Mouse (Mus musculus) brain, embryonic 18.5 days (tissue): ENCODE measurements around the gene Cblb.

ENCODE experiments used
- DNase-seq: peaks from one replicate; pipeline ENCODE4 v3.0.0-alpha.2; 2012; ENCODE audit warnings: low read depth, low spot score

Cblb gene

DNA sequence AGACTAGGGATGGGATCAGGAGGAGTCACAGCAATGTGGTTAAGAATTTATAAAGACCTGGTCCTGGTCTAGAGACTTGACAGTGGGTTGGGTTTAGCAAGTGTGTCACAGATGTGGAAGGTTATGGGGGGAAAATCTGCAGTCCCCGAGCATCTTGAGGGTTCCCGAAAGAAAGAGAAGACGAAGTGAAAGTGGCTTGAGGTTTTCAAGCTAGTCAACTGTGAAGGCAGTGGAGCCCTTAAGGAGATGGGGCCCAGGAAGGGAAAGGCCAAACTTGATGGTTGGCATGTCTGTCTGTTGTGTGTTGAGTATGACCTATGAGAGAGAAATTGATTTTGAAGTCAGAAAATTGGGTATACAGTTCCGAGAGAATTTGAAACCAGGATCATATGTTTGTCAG is 7.3 kb downstream of the Cblb start:
- DNase-seq = no peak

DNA sequence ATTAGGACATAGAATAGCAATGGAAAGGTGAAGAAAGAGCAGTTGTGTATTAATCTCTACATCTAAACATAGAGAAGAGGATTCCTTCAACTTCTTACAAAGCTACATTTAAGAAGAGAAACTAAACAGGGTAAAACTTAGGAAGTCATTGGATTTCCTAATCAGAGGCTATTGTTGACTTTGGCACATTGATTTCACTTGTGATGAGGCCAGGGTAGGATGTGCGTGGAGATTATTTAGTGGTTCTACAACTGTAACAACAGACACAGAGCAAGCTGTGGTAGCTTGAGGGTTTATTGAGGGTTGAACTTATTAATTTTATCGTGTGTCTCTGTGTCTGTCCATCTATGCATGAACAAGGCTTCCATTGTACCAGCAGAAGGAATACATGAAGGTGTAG is 7.8 kb downstream of the Cblb start:
- no peak for DNase-seq

DNA sequence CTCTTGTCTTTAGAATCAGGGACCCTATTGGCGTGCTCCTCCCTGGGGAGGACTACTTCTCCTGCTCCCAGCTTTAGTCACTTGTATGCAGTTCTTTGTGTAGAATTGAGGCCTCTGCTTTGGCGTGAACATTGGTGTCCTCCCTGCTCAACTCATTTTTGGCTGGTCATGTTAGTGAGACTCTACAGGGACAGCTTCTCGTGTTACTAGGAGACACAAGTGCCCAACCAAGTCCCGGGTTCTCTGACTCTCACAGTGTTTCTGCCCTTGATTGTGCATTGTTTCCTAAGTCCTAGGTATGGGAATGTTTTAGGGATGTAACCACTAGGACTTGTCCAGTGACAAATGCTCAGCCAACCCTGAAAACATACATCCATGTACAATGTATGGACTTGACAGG is 9.9 kb downstream of the Cblb start:
- DNase-seq = no peak

DNA sequence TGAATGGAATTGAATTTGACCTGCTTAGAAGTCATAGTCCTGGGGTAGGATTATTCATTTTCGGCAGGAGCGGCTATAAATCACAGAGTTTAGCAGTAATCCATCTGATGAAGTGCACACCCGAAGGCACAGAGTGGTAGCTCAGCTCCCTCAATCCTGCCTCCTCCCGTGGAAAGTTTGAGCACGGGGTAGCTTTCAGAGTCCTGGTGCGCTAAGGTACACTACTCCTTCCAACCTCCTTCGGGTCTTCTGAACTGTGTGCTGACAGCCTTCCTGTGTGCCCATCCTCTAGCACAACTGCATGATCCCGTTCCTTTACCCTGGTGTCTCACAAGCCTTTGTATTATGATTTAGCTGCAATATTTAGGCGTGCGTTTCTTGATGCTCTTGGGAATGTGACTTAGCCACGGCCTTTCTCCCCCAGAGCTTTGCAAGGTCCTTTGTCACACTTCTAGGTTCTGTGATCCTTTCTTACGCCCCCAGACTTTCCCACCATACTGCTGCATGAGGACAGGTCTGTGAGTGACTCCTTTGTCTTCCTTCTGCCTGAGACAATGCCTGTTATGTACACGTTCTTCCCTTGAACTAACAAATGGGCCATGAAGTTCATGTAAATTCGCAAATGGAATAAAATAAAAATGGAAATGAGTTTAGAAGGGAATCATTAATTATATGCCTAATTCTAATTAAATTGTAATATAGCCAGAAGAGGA is 11.8 kb downstream of the Cblb start:
- DNase-seq = no peak

DNA sequence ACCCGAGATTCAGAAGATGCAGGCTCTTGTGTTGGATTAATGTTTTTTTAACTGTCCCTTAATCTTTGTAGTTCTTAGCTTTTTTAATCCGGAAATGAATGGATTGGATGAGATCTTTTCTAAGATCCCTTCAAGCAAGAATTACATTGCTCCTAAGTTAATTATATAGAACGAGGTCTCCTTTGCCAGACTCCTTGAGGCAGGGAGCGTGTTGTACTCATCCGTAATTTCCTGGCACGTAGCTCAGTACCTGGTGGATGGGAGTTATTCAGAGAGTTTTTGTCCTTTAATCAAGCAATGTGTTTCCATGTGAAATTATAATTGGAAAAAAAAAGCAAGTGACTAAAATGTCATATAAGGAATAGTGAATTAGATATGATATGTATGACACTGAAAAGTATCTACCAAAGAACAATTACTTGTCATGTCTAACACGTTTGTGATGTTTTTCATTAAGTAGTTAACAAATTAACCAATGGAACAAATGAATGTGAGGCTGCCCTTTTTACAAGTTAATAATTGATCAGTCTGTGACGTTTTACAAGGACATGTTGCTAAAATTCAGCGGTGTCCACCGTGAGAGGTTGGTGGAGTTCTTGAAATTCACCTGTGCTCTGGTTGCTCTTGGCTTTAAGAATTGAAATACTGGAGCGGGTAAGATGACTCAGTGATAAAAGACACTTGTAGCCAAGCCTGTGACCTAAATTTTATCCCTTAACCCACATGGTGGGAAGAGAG is 12.5 kb downstream of the Cblb start:
- DNase-seq = no peak

DNA sequence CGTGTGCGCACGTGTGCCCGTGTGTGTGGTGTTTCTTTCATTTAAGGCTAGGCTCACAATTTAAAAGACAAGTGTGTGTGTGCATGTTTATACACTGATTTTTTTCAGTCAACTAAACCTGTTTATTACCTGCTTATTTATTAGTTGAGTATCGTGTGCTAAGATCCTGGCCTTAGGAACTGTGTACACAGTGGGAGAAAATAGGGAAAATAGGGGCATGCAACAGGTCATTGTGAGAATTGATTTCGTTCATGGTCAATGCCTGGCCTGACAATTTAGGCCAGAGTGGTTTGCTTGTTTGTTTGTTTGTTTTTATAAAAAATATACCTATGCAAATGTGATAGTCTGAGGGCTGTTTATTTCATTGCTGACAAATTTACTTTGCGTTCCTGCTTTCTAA is 13.5 kb downstream of the Cblb start:
- no peak for DNase-seq

DNA sequence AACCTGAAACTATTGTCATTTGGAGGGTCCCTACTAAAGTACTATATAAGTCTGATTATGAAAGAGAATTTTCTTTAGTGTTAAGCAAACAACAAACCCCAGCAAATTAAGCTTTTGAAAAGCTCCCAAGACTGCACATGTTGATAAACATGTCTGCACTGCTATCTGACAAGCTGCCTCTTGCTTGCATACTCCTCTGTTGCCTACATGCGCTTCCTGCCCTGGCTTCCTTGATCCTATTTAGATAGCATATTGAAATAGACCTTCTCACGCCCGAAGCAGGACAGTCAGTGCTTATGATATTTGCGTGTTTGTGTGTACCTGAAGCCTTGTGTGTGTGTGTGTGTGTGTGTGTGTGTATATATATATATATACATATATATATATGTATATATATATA is 14.0 kb downstream of the Cblb start:
- no peak for DNase-seq

DNA sequence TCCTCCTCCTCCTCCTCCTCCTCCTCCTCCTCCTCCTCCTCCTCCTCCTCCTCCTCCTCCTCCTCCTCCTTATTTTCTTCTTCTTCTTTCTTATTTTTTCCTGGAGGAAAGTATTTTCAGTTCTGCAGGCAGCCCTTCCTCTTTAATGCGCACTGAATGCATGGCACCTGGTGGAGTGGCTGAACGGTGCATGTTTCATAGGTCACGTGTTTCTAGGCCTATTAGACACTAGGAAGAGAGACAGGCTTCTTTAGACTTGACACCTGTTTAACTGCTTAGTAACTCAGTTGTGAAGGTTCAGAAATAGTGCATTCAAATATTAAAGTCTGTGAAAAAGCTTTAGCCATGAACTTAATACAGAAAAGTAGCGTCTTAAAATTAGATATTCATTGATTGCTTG is 15.4 kb downstream of the Cblb start:
- no peak for DNase-seq

DNA sequence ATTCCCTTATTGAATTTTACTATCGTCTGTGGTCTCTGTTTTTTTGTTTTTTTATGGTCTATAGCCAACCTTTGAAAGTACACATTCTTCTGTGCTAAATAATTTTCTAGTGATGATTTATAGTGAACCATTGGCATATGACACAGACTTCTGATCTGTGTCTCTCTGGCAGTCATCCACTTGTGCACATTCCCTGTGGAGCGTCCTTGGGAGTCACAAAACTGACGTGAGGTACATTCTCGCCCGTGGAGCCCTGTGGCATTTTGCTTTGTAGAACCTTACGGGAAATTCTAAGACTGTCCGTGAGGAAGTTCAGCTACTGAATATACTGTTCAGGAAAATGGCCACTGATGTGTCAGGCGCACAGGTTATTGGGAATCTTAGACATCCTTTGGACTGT is 20.1 kb downstream of the Cblb start:
- no peak for DNase-seq

DNA sequence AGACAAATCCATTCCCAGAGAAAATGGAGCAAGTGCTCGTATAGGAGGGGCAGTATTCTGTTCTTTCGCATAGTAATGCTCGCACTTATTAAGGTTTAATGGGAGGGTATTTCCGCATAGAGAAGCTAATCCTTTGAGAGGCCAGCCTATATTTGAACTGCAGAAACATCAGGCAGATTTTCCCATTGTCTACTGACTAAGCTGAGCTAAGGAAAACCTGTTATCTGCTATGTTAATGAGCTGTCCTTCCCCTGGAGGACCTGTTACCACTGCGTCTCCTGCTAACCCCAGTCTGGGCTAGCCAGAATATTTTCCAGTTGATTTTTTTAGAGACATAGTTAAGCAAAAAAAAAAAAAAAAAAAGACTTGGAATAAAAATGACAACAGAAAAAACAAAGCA is 21.7 kb downstream of the Cblb start:
- DNase-seq = no peak

DNA sequence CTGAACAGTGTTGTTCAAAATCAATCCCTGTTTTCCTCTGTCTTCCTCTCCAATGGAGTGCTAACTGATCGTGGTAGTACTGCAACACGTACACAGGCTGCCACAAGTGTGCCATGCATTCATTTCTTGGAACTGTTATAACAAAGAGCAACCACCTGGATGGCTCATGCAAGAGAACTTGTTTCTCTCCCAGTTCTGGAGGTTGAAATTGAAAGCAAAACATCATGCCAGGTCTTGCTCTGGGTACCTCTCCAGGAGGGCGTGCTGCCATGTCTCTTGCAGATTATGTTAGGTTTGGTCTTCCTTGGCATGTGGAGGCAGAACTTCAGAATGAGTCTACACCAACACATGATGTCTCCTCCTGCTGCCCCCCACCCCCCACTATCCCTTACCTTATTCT is 24.2 kb downstream of the Cblb start:
- DNase-seq = no peak

DNA sequence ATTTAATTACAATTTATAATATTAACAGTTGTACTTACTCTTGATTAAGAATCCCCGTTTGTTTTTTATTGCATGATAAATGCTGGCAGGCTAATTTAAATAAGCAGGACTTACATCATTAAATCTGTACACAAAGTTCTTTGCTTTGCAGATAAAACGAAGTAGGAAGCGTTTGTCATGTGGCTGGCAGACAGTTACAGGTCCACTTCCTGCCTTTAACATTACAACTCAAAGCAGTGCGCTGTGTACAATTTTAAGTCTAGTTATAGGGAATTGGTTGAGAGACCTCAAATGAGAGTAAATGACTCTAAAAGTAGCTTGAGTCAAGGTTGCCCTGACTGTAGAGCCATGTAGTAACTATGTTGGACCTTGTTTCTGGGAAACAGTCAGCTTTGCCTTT is 25.1 kb downstream of the Cblb start:
- no peak for DNase-seq

DNA sequence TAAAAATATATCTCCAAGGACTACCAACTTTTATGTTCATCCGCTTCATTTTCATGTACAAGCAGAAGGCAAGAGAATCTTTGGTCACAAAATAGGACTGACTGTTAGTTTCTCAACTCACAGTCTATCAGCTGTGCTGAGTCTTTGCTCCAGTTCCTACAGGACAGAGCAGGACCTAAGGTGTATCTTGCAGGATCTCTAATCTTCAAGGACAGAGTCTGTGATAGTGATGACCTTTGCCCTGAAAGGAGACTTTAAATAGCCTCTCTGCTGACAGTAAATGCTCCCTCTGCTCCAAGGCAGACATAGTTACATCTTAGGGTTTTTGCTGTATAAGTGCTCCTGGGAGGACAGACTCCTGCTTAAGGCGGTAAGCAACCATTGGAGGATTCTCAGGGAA is 26.3 kb downstream of the Cblb start:
- no peak for DNase-seq

DNA sequence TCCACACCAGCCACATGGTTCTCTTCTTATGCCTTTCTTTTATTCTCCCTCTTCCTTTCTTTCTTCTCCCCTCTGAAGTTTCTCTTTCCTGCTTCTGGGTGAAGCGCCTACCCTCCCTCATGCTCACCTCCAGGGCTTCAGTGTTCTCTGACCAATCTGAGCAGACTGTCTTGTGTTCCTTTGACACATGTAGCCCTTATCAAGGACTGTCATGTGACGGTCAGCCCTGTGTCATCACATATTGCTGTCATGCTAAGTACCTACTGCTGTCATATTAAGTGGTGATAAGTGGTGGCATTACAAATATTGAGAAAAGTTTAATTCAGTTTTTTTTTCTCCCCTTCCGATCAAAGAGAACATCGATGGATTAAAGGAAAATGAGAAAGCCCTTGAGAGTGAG is 28.5 kb downstream of the Cblb start:
- DNase-seq = no peak

DNA sequence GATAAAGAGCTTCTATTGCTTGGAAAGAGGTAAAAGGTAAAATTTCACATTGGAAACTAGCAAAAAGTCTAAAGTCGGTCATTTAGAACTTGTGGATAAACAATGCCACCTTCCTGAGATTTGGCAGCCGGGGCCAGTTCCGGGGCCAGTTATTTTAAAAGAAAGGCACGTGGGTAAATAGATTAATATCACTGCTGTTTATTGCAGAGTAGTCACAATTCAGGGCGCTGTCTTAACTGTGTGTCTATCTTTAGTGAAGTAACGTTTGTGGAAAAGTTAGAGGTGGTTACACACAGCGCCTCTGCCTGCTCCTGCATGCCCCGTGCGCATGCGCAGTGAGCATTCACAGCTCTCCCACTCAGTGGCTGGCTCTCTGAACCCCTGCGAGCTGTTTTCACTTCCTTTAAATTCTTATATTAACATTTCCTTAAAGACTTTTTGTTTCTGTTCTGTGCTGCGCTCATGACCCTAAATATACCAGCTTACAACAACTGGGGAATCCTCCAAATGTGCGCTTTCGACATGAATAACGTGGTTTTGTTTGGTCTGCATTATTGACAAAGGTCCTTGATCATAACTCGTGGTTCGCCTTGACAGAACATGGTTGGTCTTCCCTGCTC is 29.2 kb downstream of the Cblb start:
- DNase-seq = no peak

DNA sequence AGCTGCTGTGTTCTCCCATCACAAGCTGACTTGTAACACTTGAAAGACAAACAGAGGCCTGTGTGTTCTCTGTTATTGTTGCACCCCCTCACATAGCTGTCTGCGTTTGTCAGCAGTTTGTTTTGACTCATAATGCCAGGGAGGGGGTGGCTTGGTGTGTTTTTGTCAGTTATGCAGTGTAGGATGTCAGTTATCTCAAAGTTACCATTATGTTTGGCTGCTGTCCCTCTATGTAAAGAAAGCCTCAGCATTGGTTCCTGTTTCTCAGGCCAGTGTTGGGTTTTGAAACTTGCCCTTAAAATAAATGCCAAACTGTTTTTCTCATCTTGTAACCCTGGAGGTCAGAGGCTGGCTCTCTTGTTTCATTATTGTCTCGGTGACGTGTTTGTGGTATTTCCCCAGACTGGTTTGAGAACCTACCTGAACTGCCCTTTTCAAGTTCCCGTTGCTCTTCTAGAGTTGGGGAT is 30.0 kb downstream of the Cblb start:
- DNase-seq = no peak

DNA sequence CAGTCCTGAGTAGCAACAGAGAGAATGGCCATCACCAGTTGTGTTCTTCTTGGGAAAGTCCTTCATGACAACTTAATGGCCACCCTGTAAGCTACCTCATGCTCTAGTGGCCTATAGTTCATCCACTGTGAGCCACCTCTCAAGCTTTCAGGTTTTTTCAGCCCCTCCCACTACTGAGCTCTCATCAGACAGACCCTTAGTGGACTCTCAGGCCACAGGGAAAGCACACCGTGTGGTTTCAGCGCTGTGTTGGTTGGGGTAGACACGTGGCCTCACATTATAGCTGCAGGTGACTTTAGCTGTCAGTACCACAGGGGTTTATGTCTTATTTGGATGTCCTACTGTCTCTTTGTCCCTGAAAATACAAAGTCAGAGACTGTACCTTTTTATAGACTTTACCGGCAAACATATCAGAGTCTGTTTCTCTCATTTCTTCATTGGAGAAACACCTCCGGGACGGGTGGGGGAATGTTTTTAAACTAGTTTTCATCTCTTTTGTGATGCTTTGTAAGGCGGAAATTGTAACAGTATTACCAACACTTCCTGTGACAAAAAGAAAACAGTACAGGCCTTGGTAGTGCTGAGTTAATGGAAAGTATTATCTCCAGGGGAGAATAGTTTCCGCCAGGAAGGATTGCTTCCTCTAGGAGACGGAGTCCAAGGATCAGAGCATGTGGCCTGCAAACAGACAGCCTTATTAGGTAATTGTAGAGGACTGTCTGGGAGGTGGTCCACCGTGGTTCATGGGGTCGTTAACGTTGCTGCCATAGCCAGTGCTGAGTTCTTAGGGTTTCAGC is 33.5 kb downstream of the Cblb start:
- no peak for DNase-seq

DNA sequence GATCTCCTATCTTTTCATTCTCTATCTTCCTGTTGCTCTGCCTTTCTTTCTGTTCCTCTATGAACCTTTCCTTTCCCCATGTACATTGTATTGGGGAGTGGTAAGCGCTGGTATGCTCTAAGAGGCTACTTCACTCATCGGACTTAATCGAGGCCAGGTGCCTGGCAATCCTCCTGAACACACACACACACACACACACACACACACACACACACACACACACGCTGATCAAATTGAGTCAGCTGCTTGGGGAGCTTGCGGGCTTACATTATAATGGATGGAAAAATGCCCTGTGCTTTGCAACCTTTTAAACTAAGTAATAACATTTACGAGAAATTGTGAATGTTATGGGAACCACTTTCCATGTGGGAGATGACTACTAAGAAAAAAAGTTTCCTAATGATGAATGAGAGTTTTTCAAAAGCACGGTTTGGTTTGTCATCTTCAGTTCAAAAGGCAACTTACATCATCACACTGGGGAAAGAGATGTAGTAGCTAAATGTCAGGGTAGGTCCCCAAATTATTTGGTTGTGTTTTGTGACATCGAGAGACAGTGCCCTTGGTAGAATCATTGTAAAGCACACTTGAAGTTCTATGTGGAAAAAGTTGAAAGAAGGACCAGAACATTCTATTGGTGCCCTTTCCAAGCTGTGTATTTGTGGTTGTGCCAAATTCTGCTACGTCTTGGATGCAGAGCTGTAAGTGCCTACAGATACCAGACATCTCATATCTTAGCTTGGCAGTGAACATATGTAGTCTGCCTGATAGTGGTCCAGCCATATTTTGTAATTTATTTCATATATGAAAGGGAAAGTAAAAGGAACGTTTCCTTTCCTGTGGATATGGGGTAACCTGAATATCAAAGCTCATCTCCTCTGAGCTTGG is 36.8 kb downstream of the Cblb start:
- DNase-seq = no peak

DNA sequence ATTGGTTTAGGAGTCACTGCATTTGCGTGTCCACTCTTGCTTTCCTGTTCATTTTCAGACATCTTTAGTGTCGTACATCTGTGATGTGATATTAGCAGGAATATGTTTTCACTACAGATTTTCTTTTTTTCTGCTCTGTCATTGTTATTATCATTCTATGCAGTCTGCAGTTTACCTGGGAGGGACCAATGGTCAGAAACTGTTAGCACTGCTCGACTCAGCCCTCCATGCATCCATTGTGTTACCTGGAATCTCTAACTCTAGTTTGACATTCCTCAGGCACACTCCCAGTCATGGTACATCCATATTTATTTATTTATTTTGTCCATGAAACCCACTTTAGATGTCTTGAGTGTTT is 37.5 kb downstream of the Cblb start:
- DNase-seq = no peak

DNA sequence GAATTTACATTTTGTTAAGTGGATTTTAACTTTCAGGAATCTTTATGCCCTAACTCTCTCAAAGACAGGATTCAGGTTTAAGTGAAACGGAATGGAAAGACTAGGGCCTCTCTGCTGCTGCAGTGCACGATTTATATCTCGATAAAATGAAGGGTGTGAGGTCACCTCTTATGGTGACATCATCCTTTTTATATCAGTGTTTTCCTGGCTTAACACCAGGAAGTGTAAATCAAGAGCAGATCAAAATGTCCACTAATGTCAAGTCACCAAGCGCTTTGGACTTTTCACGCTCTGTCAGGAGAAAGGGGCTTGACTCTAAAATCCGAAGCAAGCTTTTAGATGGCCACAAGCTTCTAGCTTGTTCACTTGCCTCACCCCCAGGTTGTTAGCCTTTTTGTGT is 38.6 kb downstream of the Cblb start:
- DNase-seq = no peak

DNA sequence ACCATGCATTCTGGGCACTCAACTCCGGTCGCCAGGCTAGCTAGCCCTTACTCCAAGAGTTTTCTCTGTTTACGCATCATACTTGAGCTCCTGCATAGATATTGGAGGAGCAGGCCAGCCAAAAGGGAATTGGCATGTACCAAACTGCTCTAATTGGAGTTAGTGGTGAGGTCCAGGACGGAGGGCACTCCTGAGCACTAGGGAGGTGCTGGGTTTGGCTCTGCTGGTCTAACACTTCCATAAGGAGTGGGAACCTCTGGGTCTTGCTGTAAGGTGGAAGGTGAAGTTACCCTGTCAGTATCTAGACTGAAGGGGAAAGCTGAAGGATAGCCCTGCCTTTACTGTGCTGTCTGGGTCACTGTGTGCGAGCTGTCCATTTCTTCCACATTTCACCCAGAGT is 39.1 kb downstream of the Cblb start:
- no peak for DNase-seq
